Mouse (Mus musculus): ENCODE results near the gene Ppip5k2. TPM values are rescaled to one million over a fixed set of nuclear protein-coding genes. Genes with fewer than 3 reads are reported as not detected.
A peak's percentile ranks its signal among the peaks of the same experiment; 100 is the strongest.

Gene Ppip5k2
- polyA plus RNA-seq, 1 experiment from 2014 or later: 52.6 TPM

GRCm38 (mm10) chr1:97748163-97748562 is 22.0 kb downstream of the Ppip5k2 start:
- Histone ChIP-seq H3K4me1 (no peaks in the 10 kb centered on the region), H3K27me3 (no peaks in the 10 kb centered on the region), H3K36me3 (peaks cover 58% of the 10 kb centered on the region), H3K4me3 (no peak overlapping the region), H3K9me3 (no peaks in the 10 kb centered on the region), H3K9ac (replicated peaks) (no peak overlapping the region), H3K4me2 (replicated peaks) (no peak overlapping the region), H3K27ac (replicated peaks) (no peak overlapping the region)
- 87% methylated on average over 3 of the region's 3 CpGs for WGBS
- ATAC-seq (ENCODE audit: low FRiP score, low read depth): no peak

GRCm38 (mm10) chr1:97746261-97746660 is 23.9 kb downstream of the Ppip5k2 start:
- no peak overlapping the region for H3K27ac ChIP-seq (replicated peaks)
- no peak overlapping the region for H3K4me2 ChIP-seq (replicated peaks)
- H3K4me3 ChIP-seq: no peak overlapping the region
- no peak for ATAC-seq (ENCODE audit: low FRiP score, low read depth)
- H3K4me1 ChIP-seq: no peaks in the 10 kb centered on the region
- no peaks in the 10 kb centered on the region for H3K9me3 ChIP-seq
- no peaks in the 10 kb centered on the region for H3K27me3 ChIP-seq
- no peak overlapping the region for H3K9ac ChIP-seq (replicated peaks)
- 93% methylated on average over 7 of the region's 7 CpGs for WGBS
- peaks cover 55% of the 10 kb centered on the region for H3K36me3 ChIP-seq

- Histone ChIP-seq H3K9ac (replicated peaks) (no peak overlapping the region), H3K36me3 (peaks cover 55% of the 10 kb centered on the region), H3K9me3 (no peaks in the 10 kb centered on the region), H3K4me3 (no peak overlapping the region), H3K27ac (replicated peaks) (no peak overlapping the region), H3K4me1 (no peaks in the 10 kb centered on the region), H3K27me3 (no peaks in the 10 kb centered on the region), H3K4me2 (replicated peaks) (no peak overlapping the region)
- 88% methylated on average over 4 of the region's 4 CpGs for WGBS
- no peak for ATAC-seq (ENCODE audit: low FRiP score, low read depth)
These were observed 24.5 kb downstream of the Ppip5k2 start for GRCm38 (mm10) chr1:97745712-97746111.

GRCm38 (mm10) chr1:97743063-97743462 is 27.1 kb downstream of the Ppip5k2 start:
- Histone ChIP-seq H3K4me1 (no peaks in the 10 kb centered on the region), H3K27me3 (no peaks in the 10 kb centered on the region), H3K4me3 (no peak overlapping the region), H3K9me3 (no peaks in the 10 kb centered on the region), H3K4me2 (replicated peaks) (no peak overlapping the region), H3K27ac (replicated peaks) (no peak overlapping the region), H3K36me3 (peaks cover 56% of the 10 kb centered on the region), H3K9ac (replicated peaks) (no peak overlapping the region)
- 100% methylated on average over 1 of the region's 1 CpGs for WGBS
- ATAC-seq (ENCODE audit: low FRiP score, low read depth): no peak

GRCm38 (mm10) chr1:97729339-97729738 is 40.9 kb downstream of the Ppip5k2 start:
- Histone ChIP-seq H3K9ac (replicated peaks) (no peak overlapping the region), H3K4me3 (no peak overlapping the region), H3K4me2 (replicated peaks) (no peak overlapping the region), H3K27ac (replicated peaks) (no peak overlapping the region), H3K4me1 (no peaks in the 10 kb centered on the region), H3K27me3 (no peaks in the 10 kb centered on the region), H3K9me3 (no peaks in the 10 kb centered on the region), H3K36me3 (peaks cover 29% of the 10 kb centered on the region)
- no peak for ATAC-seq (ENCODE audit: low FRiP score, low read depth)
- 71% methylated on average over 1 of the region's 1 CpGs for WGBS

GRCm38 (mm10) chr1:97726730-97727129 is 43.5 kb downstream of the Ppip5k2 start:
- no peak for ATAC-seq (ENCODE audit: low FRiP score, low read depth)
- H3K4me1 ChIP-seq: no peaks in the 10 kb centered on the region
- 80% methylated on average over 2 of the region's 2 CpGs for WGBS

GRCm38 (mm10) chr1:97718440-97718839 is 51.8 kb downstream of the Ppip5k2 start:
- peaks cover 37% of the 10 kb centered on the region for H3K36me3 ChIP-seq
- H3K27ac ChIP-seq (replicated peaks): no peak overlapping the region
- H3K9ac ChIP-seq (replicated peaks): no peak overlapping the region
- no peak for ATAC-seq (ENCODE audit: low FRiP score, low read depth)
- no peaks in the 10 kb centered on the region for H3K27me3 ChIP-seq
- H3K4me3 ChIP-seq: no peak overlapping the region
- no peak overlapping the region for H3K4me2 ChIP-seq (replicated peaks)
- WGBS: 87% methylated on average over 9 of the region's 9 CpGs
- H3K9me3 ChIP-seq: no peaks in the 10 kb centered on the region
- H3K4me1 ChIP-seq: no peaks in the 10 kb centered on the region

More at GRCm38 (mm10) chr1:97726730-97727129, 43.5 kb downstream of the Ppip5k2 start:
- Histone ChIP-seq H3K4me3 (no peak overlapping the region), H3K27ac (replicated peaks) (no peak overlapping the region), H3K9me3 (no peaks in the 10 kb centered on the region), H3K36me3 (peaks cover 30% of the 10 kb centered on the region), H3K9ac (replicated peaks) (no peak overlapping the region), H3K27me3 (no peaks in the 10 kb centered on the region), H3K4me2 (replicated peaks) (no peak overlapping the region)

GRCm38 (mm10) chr1:97714334-97714868 is 55.8 kb downstream of the Ppip5k2 start:
- Histone ChIP-seq H3K4me2 (replicated peaks) (no peak overlapping the region), H3K4me3 (no peak overlapping the region), H3K4me1 (no peaks in the 10 kb centered on the region), H3K36me3 (peaks cover 41% of the 10 kb centered on the region), H3K9me3 (no peaks in the 10 kb centered on the region), H3K9ac (replicated peaks) (no peak overlapping the region), H3K27ac (replicated peaks) (no peak overlapping the region), H3K27me3 (no peaks in the 10 kb centered on the region)
- 87% methylated on average over 11 of the region's 11 CpGs for WGBS
- no peak for ATAC-seq (ENCODE audit: low FRiP score, low read depth)

GRCm38 (mm10) chr1:97710520-97710919 is 59.7 kb downstream of the Ppip5k2 start:
- H3K9ac ChIP-seq (replicated peaks): no peak overlapping the region
- H3K36me3 ChIP-seq: peaks cover 33% of the 10 kb centered on the region
- no peak overlapping the region for H3K4me3 ChIP-seq
- H3K4me1 ChIP-seq: no peaks in the 10 kb centered on the region
- WGBS: 87% methylated on average over 3 of the region's 3 CpGs
- no peaks in the 10 kb centered on the region for H3K9me3 ChIP-seq
- H3K27me3 ChIP-seq: no peaks in the 10 kb centered on the region
- H3K4me2 ChIP-seq (replicated peaks): no peak overlapping the region
- ATAC-seq (ENCODE audit: low FRiP score, low read depth): no peak
- H3K27ac ChIP-seq (replicated peaks): no peak overlapping the region

- H3K4me2 ChIP-seq (replicated peaks): no peak overlapping the region
- H3K4me3 ChIP-seq: no peak overlapping the region
- peaks cover 30% of the 10 kb centered on the region for H3K36me3 ChIP-seq
- H3K9me3 ChIP-seq: no peaks in the 10 kb centered on the region
- H3K4me1 ChIP-seq: no peaks in the 10 kb centered on the region
- no peak overlapping the region for H3K27ac ChIP-seq (replicated peaks)
- H3K27me3 ChIP-seq: no peaks in the 10 kb centered on the region
- ATAC-seq (ENCODE audit: low FRiP score, low read depth): no peak
- no peak overlapping the region for H3K9ac ChIP-seq (replicated peaks)
These were observed 64.8 kb downstream of the Ppip5k2 start for GRCm38 (mm10) chr1:97705389-97705788.

GRCm38 (mm10) chr1:97704646-97705045 is 65.6 kb downstream of the Ppip5k2 start:
- Histone ChIP-seq H3K9me3 (no peaks in the 10 kb centered on the region), H3K4me2 (replicated peaks) (no peak overlapping the region), H3K9ac (replicated peaks) (no peak overlapping the region), H3K4me3 (no peak overlapping the region), H3K27me3 (no peaks in the 10 kb centered on the region), H3K27ac (replicated peaks) (no peak overlapping the region), H3K36me3 (peaks cover 24% of the 10 kb centered on the region), H3K4me1 (no peaks in the 10 kb centered on the region)
- 100% methylated on average over 1 of the region's 1 CpGs for WGBS
- no peak for ATAC-seq (ENCODE audit: low FRiP score, low read depth)

GRCm38 (mm10) chr1:97698956-97699570 is 71.1 kb downstream of the Ppip5k2 start:
- Histone ChIP-seq H3K9me3 (no peaks in the 10 kb centered on the region), H3K27me3 (no peaks in the 10 kb centered on the region), H3K27ac (replicated peaks) (no peak overlapping the region), H3K4me3 (no peak overlapping the region), H3K4me1 (peaks cover 6% of the 10 kb centered on the region; the same call in 1 of the 2 replicates), H3K36me3 (0 out of 2 replicates have a peak, but pooled peaks cover 1% of the 10 kb centered on the region), H3K9ac (replicated peaks) (no peak overlapping the region), H3K4me2 (replicated peaks) (peak overlapping the region; percentile 19; the same call in 1 of the 2 replicates)
- WGBS: 20% methylated on average over 11 of the region's 11 CpGs
- peak; percentile 69 for ATAC-seq (ENCODE audit: low FRiP score, low read depth)

- no peak overlapping the region for H3K4me2 ChIP-seq (replicated peaks)
- H3K27ac ChIP-seq (replicated peaks): no peak overlapping the region
- no peak for ATAC-seq (ENCODE audit: low FRiP score, low read depth)
- no peak overlapping the region for H3K4me3 ChIP-seq
- WGBS: 92% methylated on average over 1 of the region's 1 CpGs
- H3K36me3 ChIP-seq: no peaks in the 10 kb centered on the region
- H3K4me1 ChIP-seq: peaks cover 6% of the 10 kb centered on the region; the same call in 1 of the 2 replicates
- H3K9me3 ChIP-seq: no peaks in the 10 kb centered on the region
- no peaks in the 10 kb centered on the region for H3K27me3 ChIP-seq
- H3K9ac ChIP-seq (replicated peaks): no peak overlapping the region
These were observed 72.9 kb downstream of the Ppip5k2 start for GRCm38 (mm10) chr1:97697273-97697672.

All from midbrain, embryonic 12.5 days (tissue).